Mouse (Mus musculus): ENCODE results near the gene Lipc.

- no peak for TF ChIP-seq POLR2A (IDR thresholded peaks at IDR 0.05; ENCODE audit: insufficient read depth, low read depth, low read length)
- no peak for TF ChIP-seq EP300 (IDR thresholded peaks at IDR 0.05; ENCODE audit: insufficient read depth, low read depth, low read length)
- no peak for TF ChIP-seq CTCF (IDR thresholded peaks at IDR 0.05)
These were observed 73.9 kb downstream of the Lipc start for GRCm38 (mm10) chr9:70878157-70878556.
